Mouse (Mus musculus) ovary, postnatal 14 days (tissue): ENCODE measurements around the gene Mrpl55.

Experiments used
- DNase-seq: peaks from one replicate; pipeline ENCODE4 v3.0.0; 2022; ENCODE audit warnings: low spot score

The Mrpl55 gene

DNA sequence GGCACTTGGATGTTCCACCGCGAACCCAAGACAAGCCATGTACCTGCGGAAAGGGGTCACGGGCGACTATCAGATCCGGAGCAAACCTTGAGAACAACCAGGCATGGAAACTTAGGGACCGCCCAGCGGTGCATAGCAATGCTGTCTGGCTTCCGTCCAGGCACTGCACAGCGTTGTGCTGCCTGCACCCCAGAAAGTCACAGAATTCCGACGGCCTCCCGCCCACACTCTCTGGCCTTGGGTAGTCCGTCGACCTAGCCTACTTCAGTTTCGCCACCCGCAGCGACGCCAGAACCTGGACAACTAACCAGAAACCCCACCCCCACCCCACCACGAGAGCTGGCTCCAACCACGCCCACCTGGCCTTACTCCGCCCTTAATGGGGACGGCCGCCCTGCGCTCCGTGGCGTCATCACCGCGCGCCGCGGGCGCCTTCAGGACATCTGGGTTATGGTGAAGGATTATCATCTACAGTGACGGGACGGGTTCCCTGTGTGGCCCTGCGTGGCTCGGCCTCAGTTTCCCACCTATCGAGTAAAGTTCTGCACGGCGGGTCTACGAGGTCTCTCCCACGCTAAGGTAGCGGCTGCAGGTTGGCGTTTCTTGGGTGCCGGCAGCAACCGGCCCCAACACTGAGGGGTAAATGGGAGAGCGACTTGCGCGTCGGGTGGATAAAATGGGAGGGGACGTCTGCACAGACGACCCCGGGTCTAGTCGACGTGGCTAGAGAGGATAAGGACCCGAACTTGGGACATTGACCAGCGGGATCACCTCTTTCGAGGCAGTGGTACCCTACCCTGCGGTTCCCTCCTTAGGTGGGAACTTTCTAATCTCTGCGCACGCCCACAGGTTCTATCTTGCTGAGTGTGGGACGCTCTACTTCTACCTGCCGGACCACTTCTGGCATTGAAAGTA, at the start of gene Mrpl55:
Gene Mrpl55 (plus strand): TSS at position 406 of the 915 bp plus-strand sequence.
- DNase-seq = peak; percentile 93

DNA sequence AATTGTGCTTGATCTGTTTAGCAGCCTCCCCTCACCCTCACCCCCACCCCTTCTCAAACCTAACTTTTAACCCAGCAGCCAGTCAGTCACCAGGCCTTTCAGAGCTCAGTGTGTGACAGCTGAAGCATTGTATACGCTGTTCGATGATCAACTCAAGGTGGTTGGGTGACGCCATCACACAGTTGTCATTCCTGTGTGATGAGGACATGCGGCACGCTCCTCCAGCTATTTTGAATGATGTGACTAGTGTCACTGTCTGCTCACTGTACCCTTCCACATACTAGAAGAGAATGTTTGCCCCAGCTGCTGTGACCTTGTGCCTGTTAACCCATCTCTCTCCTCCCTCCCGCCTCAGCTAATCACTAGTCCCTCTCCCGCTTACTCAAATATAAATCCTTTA, 48.1 kb upstream of the Mrpl55 start:
- no peak for DNase-seq

DNA sequence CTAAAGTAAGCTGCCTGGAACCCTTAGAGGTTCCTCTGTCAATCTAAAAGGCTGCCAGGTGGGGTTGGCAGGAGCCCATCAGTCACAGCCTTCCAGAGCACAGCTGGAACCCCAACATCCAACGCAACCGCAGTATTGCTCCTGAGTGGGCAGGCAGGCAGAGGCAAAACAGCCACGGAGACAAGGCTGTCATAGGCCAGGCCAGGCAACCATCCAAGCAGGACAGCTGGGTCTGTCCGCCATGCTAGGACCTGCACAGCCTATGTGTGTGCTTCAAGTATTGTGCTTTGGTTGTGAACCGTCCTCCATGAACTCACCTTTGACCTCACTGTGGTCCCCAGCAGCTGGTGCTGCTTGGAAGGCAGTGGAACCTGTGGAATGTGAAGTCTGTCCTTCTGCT, 46.4 kb upstream of the Mrpl55 start:
- DNase-seq = no peak

DNA sequence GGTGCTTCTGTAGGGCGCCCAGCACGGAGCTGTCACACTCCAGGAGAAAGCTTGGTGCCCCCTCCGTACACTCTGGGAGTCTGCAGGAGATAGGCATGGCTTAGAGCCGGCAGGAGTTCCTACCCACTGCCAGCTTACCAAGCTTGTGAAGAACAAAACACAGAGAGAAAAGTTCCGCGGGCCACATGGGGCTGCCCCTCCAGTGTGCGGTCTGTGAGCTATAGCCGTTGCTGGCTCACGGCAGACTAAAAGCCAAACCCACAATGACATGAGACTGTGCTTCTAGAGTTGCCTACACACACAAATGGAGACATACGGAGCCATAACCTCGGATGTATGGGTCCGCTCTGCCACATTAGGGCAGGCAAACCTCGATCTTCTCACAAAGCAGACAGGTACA, 43.2 kb upstream of the Mrpl55 start:
- no peak for DNase-seq

DNA sequence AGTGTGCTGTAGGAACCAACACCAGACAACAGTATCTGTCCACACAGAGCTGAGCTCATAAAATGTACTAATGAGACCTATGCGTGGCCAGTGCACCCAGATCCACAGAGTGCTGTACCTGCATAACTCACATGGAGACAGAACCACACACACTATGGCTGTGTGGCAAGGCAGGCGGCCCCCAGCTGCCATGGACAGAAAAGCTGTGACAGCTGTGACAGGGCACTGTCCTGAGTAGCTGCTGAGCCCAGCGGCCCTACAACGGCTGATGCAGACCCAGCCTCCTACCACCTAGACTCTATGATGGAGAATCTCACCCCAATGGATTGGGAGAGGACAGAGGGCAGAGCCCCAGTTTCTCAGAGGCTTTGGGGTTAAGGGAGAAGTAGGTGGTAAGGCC, 42.7 kb upstream of the Mrpl55 start:
- DNase-seq = no peak

DNA sequence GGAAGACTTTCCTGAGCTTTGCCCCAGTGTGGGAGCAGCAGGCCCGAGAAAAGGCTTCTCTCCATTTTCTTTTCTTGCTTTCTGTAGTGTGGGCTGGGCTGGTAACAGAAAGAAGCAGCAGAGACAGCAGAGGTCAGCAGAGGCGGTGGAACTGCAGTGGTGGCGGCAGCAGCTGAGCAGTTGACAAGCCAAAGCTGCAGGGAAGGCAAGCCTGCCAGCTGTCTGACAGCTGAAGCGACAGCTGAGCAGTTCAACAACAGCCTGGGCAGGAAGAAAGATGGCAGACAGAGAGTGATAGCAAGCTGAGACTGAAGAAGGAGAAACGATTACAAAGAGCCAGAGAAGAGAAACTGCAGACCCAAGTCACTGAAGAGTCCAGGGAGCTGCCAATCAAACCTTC, 40.9 kb upstream of the Mrpl55 start:
- DNase-seq = no peak

DNA sequence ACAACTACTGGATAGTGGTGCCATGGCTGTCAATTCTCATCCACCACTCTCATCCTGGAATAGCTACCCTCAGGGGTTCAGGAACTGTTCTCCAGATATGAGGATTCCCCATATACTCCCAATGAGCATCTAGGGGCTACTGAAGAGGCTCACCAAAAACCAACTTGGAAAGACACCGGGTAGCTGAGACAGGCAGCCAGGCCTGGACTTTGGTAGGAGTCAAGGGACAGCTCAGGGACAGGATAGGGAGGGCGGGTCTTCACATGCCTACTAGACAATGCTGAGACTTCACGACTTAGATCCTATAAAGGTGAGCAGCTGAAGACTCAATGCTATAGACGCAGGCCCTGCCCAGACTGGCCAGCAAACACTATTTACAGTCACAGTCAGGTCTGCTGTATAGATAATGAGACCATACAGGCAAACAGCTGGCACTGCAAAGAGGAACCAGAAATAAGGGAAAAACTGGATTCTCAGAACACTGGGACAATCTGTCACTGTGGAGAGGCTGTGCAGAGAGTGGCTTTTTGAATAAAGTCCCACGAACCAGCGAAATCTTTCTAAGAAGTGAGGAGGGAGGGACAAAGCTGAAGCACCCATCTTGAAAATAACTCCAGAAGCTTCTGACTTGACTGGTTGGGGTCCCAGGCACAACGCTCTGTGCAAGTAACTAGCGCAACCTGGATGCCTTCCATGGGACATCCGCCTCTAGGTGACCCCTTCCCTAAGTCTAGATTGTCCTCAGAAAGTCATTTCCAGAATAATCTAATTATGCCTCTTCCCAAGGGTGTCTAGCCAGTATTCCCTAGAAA, 39.6 kb upstream of the Mrpl55 start:
- no peak for DNase-seq

DNA sequence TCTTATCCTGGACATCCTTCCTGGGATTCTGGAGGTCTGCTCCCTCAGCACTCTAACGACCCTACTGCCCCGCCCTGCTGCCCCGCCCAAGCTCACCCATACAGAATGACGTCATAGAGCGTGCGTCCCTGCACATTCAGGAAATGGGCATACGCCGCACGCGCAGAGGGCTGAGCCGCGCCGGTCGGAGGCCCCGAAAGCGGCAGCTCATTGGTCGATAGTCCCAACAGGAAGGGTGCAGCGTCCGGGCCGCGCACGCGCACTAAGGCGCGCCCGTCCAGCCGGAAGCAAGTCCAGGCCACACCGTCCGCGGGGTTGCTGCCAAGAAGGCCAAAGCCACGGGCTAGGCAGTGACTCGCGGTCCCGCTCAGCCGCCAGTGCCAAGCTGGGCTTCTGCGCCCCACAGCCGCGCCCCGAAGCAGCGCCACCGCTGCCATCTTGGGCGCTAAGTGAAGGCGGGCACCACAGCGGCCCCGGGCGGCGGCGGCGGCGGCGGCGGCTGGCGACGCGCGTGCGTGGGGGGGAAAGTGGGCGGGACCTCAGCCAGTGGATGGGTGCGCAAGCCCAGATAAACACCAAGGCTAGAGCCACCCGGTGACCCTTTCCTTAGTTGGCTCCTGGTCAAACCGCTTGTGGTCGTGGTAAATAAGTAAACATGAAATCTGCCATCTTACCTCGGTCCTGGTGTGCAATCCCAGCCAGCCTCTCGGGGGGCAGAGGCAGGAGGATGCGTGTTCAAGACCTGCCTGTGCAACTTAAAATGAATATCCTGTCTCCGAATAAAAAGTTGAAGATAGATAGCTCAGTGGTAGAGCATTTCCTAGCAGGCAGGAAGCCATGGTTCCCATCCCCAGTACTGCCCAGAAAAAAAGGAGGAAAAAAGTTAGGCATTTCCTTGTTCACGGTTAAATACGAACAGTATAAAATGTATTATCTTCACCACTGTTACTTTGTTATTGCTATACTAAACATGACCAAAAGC, 38.7 kb upstream of the Mrpl55 start, which contains the start of gene Iba57:
Gene Iba57 (minus strand): TSS at position 485 of the 982 bp plus-strand sequence.
- DNase-seq = peak; percentile 92

DNA sequence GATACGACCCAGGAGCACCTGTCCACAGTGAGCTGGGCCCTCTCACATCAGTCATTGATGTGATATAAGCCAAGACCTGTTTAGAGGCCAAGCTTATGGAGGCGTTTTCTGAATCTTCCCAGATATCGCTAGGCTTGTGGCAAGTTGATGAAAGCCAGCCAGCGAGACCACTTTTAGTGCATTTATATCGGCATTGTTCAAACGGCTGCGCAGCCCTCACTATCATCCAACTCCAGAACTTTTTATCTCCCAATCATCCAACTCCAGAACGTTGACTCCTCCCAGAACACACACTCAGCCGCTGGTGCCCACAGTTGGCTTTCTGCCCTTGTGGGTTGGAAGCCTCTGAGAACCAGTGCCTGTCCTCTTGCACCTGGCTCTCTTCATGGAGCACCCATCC, 37.9 kb upstream of the Mrpl55 start:
- DNase-seq = no peak

DNA sequence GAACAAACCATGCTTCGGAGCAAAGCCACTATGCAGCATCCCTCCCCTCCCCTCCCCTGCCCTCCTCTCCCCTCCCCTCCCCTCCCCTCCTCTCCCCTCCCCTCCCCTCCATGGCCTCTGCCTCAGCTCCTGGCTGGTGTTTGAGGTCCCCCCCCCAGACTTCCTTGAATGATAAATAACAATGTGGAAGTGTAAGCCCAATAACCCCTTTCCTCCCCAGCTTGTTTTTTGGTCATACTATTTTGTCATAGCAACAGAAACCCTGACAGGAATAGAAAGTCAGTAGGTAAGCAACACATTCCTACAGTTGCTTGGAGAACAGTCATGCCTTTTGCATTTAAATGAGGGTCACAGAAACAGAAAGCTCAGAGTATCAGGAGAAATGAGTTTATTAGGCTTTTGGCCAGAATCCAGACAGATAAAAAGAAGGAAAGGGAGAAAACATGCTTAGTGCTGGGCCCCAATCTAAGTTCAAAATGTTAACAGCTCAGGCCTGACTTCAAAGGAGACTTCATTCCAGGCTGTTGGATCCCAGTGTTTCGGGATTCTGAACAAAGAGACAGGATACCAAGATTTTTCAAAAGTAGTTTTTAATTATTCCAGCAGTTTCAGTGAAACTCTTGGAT, 36.6 kb upstream of the Mrpl55 start:
- no peak for DNase-seq

DNA sequence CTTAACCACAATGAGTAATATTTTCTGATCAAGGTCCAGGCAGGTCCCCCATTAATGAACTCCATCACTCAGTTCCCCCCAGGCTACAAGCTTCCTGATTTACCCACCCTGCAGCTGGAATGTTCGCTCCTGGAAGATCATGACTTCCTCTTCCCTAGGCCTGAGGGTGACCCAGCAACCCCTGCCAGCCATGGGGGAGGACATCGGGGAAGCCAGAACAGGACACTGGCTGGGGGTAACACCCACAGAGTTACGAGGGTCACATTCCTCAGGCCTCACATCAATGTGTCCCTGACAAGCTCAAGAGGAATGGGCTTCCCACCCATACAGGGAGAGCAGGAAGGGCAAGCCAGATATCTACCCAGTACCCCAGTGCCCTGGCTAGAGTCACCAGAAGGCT, 32.5 kb upstream of the Mrpl55 start:
- DNase-seq = no peak

DNA sequence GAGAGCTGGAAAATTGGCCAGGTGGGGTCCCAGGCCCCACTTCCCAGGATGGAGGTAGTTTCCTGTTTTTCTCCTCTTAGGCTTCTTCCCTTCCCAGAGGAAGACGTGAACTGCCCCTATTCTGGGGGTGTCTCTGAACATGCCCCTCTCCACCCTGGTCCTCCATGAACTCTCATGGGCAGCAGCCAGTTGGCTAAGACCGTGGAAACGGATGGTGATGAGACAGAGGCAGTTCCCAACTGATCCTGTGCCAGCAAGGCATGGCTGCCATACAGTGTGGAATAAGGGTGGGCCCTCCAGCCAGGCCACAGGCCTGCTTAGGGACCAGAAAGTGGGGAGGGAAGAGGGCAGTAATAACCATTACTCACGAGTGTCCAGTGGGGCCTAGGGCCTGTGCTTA, 31.7 kb upstream of the Mrpl55 start:
- DNase-seq = no peak

DNA sequence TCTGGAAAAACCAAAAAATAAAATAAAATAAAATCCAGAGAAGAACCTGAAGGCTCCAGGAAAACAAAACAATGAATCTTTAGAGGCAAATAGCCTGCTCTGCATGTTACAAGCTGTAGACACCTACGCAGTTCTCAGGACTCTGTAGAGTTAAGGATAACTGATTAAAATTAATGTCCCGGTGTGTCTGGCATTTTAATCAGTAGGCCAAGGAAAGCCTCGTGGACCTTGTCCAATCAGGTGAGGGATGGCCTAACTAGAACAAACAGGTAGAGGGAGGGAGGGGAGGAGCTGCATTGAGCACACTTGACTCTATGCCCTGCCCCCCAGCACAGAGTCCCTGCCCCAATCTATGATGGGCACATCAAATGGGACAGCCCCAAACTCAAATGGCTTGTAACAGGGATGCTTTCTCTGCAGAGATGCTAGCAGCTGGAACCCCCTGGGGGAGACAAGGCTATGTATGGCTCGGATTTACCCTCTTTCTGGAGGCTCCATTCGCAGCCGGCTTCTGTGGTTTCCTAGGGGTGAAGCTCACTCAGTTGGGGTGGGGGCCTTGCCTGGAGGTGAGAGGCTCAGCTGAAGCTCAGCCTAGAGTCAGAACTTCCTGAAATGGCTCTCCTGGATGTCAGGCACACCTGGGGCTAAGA, 28.0 kb upstream of the Mrpl55 start:
- DNase-seq = no peak

DNA sequence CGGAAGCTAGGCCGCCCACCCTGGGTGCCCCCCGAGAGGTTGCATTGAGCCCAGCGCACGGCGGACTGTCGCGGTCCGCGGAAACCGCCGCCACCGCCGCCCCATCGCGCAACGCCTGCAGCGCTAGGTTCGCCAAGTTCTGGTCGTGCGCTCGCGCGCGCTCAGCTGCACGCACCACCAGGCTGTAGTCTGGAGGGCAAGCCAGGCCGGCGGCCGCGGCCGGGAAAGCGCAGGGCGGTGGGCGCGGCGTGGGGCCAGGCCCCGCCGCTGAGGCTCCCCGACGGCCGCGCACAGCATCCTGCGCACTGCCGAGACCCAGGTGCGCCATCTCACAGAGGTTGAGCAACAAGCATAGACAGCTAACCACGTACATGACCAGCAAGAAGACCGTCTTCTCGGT, 25.8 kb upstream of the Mrpl55 start:
- no peak for DNase-seq

DNA sequence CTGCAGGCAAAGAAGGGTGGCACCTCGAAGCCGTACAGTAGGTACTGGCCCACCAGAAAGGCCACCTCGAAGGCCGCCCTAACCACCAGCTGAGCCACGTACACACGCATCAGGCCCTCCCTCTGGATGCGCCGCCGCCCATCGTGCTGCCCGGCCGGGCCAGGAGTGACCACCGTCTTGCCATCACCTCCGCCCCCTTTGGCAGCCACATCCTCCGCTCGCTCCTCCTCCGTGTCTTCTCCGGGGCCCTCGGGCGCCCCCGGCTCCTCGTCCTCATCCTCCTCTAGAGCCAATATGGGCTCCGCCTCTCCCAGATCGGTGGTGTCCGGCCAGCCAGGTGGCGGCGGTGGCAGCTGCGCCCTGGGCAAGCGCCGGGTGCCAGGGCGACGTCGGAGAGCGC, 25.4 kb upstream of the Mrpl55 start:
- DNase-seq = no peak

DNA sequence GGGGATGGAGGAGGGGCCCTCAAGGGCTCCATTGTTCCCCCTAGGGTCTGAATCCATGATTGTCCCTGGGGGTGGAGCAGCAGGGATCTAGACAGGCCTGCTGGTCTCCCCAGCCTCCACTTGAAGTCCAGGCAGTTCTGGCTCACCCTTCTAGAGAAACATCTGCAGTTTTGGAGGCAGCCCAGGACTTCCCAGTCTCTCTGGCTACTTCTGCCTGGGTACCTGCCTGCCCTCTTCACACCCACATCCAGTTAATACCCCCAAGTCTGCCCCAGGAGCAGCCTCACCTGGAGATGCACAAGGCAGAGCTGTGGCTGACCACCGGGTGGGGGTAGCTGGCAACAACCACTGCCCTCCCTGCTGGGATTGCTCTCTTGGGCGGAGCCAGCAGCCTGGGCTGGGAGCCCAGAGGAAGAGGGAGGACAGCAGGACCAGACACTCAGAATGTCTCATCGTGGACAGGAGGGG, 19.4 kb upstream of the Mrpl55 start, which contains the start of gene Gjc2:
Gene Gjc2 (minus strand): TSS at position 350 of the 468 bp plus-strand sequence.
- peak; percentile 56 for DNase-seq

DNA sequence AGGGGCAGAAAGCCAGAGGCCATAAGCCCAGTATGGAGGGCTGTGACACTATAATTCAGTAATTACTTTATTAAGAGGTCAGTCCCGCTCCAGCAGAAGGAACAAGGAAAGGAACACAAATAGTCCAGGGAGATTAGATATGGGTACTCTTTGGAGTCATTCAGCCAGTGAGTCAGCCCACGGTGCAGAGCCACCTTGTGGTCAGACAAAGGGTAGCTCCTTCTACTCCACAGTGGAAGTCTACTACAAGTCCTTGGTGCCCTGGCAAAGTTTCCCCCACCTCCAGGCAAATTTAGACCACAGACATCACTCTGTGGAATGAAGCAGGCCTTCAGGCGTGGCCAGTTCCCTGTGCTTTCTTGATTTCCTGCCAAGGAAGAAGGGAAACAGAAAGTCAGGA, 18.5 kb upstream of the Mrpl55 start:
- DNase-seq = peak; percentile 55

DNA sequence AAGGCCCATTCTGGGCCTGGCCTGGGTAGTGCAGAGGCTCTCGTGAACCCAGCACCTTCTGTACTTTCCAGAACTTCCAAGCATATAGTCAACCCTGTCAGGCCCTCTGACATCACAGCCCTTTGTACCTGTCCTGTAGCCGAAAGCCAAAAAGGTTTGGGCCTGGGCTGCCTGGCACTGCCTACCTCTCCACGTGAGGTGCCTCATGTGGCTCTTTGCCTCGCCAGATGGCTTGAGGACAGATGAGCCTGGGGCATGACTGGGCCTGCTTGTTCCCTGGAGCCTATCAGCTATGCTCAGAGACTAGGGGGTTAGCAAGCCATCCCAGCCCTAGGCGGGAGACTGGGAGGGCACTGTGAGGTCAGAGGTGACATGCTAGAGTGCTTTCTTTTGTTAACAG, 16.8 kb upstream of the Mrpl55 start:
- DNase-seq = no peak

DNA sequence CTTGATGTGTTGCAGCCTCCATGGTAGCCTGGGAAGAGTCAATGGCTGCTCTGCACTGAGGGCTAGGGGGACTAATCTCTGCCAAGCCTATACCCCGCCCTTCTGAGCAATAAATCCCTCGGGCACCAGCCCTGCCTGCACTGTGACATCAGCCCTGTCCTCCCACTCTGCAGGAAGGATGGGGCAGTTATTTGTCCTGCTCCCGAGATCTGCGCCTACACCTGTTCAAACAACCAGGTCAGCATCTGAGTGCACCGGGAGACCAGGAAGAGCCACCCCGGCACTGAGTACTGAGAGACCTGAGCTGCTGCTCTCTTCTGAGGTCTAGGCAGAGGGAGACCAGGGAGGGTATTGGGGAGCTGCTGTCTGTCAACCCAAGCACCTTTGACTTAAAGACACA, 14.6 kb upstream of the Mrpl55 start:
- no peak for DNase-seq

DNA sequence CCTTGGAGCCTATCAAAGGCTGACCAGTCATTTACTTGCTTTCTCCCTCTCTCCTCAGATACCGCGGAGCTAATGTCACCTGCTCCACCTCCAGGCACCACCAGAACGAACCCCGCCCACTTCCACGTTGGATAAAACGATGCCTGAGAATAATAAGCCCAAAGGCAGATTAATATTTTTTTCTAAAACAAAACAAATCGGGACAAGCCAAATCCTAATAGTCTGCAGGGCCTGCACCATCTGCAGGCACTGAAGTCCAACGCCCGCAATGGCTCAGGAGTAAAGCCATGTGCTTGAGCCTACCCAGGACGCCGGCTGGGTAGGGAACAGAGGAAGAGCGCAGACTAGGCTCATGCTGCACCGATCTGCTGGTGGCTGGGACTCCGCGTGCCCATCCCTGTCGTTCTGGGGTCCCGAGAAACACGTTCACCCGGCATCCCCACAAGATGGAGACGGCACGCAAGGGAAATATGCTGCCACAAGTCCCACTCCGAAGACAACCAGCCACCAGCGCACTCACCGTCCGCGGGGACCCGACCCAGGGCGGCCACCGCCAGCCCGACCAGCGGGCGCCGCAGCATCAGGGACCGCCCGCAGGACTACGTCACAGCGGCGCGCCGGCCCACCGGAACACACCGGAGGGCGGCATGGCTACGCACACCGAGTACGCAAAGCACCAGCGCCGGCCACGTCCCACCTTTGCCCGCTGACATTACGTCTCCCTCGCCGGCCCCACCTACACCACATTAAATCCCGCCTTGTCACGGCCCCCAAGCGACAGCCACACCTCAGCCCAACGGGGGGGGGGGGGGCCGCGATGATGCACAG, 10.8 kb upstream of the Mrpl55 start:
- DNase-seq = peak; percentile 71
